Mouse (Mus musculus) kidney, adult 2 months (tissue): ENCODE results near the gene Rassf5. TPM values are rescaled to one million over a fixed set of nuclear protein-coding genes. Genes with fewer than 3 reads are reported as not detected.

Experiments used
- DNase-seq: peaks from one replicate; pipeline ENCODE4 v3.0.0; 2021
- H3K27ac ChIP-seq: fragments of 200-500 bp; 2 replicates; pipeline ENCODE4 v1.5.1; 2012; ENCODE audit warnings: low read depth, low read length, control low read depth, inconsistent platforms; ENCODE audit not compliant: insufficient read depth
- H3K27me3 ChIP-seq: fragments of 200-500 bp; replicated peaks from 2 replicates; pipeline ENCODE4 v1.6.1; 2012; ENCODE audit warnings: mild to moderate bottlenecking, moderate library complexity, low read length, inconsistent platforms; ENCODE audit not compliant: control insufficient read depth, insufficient read depth
- H3K36me3 ChIP-seq: fragments of 200-500 bp; 2 replicates; pipeline ENCODE4 v1.6.1; 2012; ENCODE audit warnings: mild to moderate bottlenecking, moderate library complexity, low read length, inconsistent platforms; ENCODE audit not compliant: control insufficient read depth, insufficient read depth
- H3K4me1 ChIP-seq: fragments of 200-500 bp; 2 replicates; pipeline ENCODE4 v1.6.1; 2011; ENCODE audit warnings: low read length; ENCODE audit not compliant: control insufficient read depth, insufficient read depth
- H3K4me3 ChIP-seq: fragments of 200-500 bp; 2 replicates; pipeline ENCODE4 v1.5.1; 2011; ENCODE audit warnings: mild to moderate bottlenecking, low read depth, low read length, control low read depth; ENCODE audit not compliant: insufficient read depth
- CTCF ChIP-seq: fragments of 200-500 bp; conservative IDR thresholded peaks from 2 replicates; pipeline ENCODE4 v1.5.1; 2011; ENCODE audit warnings: low read depth, mild to moderate bottlenecking, control low read depth, low read length, moderate library complexity, mixed read lengths; ENCODE audit not compliant: insufficient read depth, insufficient read length
- POLR2A ChIP-seq: fragments of 200-500 bp; IDR thresholded peaks from one replicate; pipeline ENCODE4 v1.6.1; 2011; ENCODE audit warnings: low read depth, low read length, control low read depth
- WGBS: fragments of 180-500 bp; shearing (Covaris S2); methylation state at CpG from one replicate; pipeline ENCODE4 v1.1.7; 2018; 5-methylcytosine and 5-hydroxymethylcytosine counted together
- polyA plus RNA-seq: library from polyadenylated mRNA; depleted of rRNA; stranded (reverse); fragments of >200 nt; gene quantifications from 2 replicates; pipeline ENCODE4 v1.2.3, GENCODE M21; 2012

Rassf5 gene
- polyA plus RNA-seq, 1 experiment: 5.7 TPM

DNA sequence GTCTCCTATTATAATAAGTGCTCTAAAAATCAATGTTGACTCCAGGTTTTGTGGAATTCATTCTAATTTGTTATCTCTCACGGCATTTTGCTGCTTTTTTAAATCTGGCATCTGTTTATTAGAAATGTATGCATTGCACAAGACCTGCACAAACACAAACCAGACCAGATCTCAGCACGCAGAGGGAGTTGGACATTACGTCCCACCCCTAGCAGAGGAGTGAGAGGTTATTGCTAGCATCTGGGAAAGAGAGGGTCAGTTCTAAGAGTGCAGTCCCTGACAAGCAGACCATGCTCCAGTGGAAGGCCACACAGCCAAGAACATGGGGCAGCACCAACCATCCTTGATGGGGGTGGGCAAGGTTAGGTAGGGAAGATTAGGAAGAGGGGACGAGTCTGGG, 39.6 kb upstream of the Rassf5 start:
- Histone ChIP-seq H3K4me3 (no peak overlapping the region), H3K27ac (no peak overlapping the region), H3K27me3 (no peaks in the 10 kb centered on the region), H3K4me1 (no peaks in the 10 kb centered on the region), H3K36me3 (peaks cover 3% of the 10 kb centered on the region; the same call in 1 of the 2 replicates)
- 88% methylated on average over 4 of the region's 4 CpGs for WGBS
- no peak for TF ChIP-seq POLR2A
- no peak for DNase-seq

DNA sequence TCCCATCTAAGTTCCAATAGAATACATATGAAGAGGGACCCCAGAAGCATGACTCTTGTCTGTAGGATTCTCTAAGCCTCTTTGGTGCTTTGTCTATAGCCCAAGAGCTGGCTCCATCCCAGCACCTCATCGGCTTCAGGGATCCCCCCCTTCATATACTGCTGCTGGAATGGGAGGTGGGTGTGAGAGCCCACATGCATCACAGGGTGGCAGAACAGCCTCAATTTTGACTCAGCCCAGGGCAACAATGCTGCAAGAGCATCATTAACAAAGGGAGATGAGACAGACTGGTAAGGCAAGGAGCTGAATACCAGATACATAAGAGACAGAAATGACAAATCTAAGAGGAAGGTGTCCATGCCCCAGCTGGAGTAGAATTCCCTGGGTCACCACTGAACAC, 39.1 kb upstream of the Rassf5 start:
- H3K4me3 ChIP-seq: no peak overlapping the region
- H3K36me3 ChIP-seq: no peaks in the 10 kb centered on the region; the same call in 1 of the 2 replicates
- DNase-seq: no peak
- no peaks in the 10 kb centered on the region for H3K4me1 ChIP-seq
- TF ChIP-seq POLR2A: no peak
- H3K27me3 ChIP-seq: no peaks in the 10 kb centered on the region
- 82% methylated on average over 1 of the region's 1 CpGs for WGBS
- H3K27ac ChIP-seq: no peak overlapping the region

DNA sequence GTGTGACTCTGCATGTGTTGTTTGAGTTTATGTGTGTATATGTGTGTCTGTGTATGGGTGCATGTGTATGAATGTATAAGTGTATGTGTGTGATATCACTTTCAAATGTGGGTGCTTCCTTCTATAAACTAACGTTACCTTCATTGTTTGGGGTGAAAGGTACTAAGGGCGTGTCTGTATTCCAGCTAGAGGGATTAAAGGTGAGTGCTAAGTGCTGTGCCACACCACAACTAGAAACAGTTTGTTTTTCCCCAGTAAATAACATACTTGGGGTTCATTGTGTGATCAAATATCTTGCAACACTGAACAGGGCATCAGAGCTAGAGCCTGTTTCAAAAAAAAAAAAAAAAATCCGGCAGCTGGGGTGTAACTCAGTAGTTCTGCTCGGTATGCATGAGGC, 36.7 kb upstream of the Rassf5 start:
- Histone ChIP-seq H3K36me3 (no peaks in the 10 kb centered on the region), H3K4me3 (no peak overlapping the region), H3K27ac (no peak overlapping the region), H3K27me3 (no peaks in the 10 kb centered on the region), H3K4me1 (no peaks in the 10 kb centered on the region)
- 43% methylated on average over 4 of the region's 4 CpGs for WGBS
- no peak for TF ChIP-seq CTCF
- TF ChIP-seq POLR2A: no peak
- no peak for DNase-seq

DNA sequence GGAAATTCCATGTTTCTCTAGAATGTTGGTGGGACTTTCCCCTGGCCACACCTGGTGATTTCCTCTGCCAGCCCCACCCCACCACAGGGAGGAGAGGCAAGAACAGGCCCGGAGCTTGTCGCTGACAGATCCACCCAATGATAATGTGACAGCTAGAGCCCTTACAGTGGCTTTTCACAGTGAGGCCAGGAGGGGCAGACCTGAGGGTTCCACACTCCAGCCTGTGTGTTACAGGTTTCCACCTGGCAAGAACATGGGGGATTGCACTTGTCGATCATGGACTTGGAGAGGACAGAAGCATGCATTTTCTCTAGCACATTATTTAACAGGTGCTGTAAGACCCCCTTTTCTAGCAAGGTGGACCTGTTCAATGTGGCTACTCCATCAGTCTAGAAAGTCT, 35.2 kb upstream of the Rassf5 start:
- Histone ChIP-seq H3K27me3 (no peaks in the 10 kb centered on the region), H3K4me1 (no peaks in the 10 kb centered on the region), H3K27ac (no peak overlapping the region), H3K36me3 (no peaks in the 10 kb centered on the region), H3K4me3 (no peak overlapping the region)
- no peak for DNase-seq
- TF ChIP-seq POLR2A (no peak), CTCF (no peak)
- WGBS: 54% methylated on average over 3 of the region's 3 CpGs

DNA sequence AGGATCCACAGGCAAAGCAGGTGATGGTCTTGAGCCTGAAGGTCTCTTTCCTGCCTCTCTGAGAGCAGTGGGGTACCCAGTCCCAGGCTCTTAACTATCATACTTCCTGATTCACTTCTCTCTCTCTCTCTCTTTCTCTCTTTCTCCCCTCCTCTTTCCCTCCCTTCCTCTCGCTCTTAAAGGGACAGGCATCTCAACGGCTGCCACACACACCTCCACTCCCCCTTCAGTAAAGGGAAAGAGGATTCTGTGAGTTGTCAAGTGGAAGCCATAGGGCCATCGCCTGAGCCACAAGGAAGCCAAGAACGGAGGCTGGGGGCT, 34.4 kb upstream of the Rassf5 start, which contains the start of gene Ikbke:
Ikbke (minus strand) TSS at position 151 of the 321 bp plus-strand sequence.
- H3K4me3 ChIP-seq: peak within 1 kb of the TSS; percentile 34
- DNase-seq: peak; percentile 10
- H3K27ac ChIP-seq: no peak within 1 kb of the TSS
- no peaks in the 10 kb centered on the region for H3K36me3 ChIP-seq
- TF ChIP-seq CTCF: no peak
- no peak for TF ChIP-seq POLR2A
- H3K4me1 ChIP-seq: no peaks in the 10 kb centered on the region; the same call in 1 of the 2 replicates
- WGBS: 30% methylated on average over 4 of the region's 4 CpGs
- H3K27me3 ChIP-seq: no peaks in the 10 kb centered on the region

DNA sequence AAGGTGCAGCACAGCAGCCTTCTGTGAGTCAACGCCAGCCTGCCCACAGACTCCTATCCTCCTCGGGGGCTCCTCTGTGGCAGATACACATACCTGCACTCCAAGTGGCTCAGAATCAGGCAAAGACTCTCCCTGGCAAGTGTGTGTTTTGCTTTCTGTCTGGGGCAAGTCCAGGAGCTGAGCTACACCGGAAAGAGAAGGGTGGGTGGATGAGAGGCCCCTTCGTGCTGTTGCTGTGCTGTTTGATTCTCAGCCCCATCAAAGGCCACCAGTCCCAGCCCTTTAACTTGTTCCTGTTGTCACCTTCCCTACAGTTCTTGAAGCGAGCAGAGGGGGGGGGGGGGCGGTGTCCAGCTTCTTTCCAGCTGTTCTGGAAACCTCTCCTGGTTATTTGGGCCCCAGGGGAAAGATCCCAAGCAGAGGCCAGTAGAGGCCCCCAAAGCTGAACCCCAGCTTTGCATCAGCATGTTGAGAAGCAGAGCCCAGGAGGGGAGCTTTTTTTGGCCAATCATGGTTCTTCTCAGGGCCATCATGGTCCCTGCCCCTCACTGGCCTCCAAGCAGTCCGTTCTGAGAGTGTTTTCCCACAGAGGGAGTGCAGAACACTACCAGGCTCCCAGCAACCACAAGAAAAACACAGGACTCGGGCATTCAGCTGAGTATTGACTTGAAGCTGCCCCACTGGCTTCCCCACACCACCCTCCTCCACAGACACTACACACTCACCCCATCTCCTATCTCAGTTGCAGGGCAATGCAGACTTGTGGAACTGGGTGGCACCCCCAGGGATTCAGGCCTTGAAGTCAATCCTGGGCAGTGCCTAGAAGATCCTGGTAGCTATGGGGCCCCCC, 33.8 kb upstream of the Rassf5 start:
- WGBS: 41% methylated on average over 8 of the region's 8 CpGs
- no peak overlapping the region for H3K27ac ChIP-seq

DNA sequence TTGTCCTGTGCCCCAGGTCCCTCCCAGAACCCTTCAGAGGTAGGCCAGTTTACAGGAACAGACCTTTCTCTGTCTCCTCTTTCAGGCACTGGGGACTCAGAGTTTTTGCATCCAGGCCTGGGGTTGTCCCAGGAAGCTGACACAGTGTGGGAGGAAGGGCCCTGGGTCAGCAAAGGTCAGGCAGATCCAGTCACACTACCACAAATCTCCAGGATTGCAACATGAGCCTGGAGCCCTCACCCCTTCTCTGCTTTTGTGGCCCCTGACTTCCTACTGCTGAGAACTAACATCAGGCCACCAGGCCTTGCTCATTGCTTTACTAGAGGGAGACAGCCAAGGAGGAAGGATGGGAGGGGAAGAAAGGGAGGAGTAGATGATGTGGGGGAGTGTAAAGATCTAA, 31.8 kb upstream of the Rassf5 start:
- Histone ChIP-seq H3K27ac (no peak overlapping the region), H3K4me3 (no peak overlapping the region)
- DNase-seq: peak; percentile 69

More for the DNA sequence above, 33.8 kb upstream of the Rassf5 start:
- Histone ChIP-seq H3K36me3 (no peaks in the 10 kb centered on the region), H3K4me1 (no peaks in the 10 kb centered on the region; the same call in 1 of the 2 replicates), H3K4me3 (peak overlapping the region; percentile 34), H3K27me3 (no peaks in the 10 kb centered on the region)
- no peak for TF ChIP-seq POLR2A
- TF ChIP-seq CTCF: no peak
- DNase-seq: no peak

More for the DNA sequence above, 31.8 kb upstream of the Rassf5 start:
- H3K36me3 ChIP-seq: no peaks in the 10 kb centered on the region
- H3K27me3 ChIP-seq: no peaks in the 10 kb centered on the region
- TF ChIP-seq CTCF (no peak), POLR2A (no peak)
- no peaks in the 10 kb centered on the region; the same call in 1 of the 2 replicates for H3K4me1 ChIP-seq
